Mouse (Mus musculus): ENCODE results near the gene Spryd4.
"Not testable (repeated sequence)": the region's sequence is repeated elsewhere in the genome, so short reads cannot be mapped to it uniquely, and the experiment has no call there.

Gene Spryd4

GRCm38 (mm10) chr10:128188242-128188877 is 23.2 kb downstream of the Spryd4 start:
- DNase-seq (ENCODE audit: low read depth, low spot score) = peak; percentile 88

GRCm38 (mm10) chr10:128187181-128187605 is 24.4 kb downstream of the Spryd4 start:
- peak; percentile 96 for DNase-seq (ENCODE audit: low read depth, low spot score)

GRCm38 (mm10) chr10:128185959-128186358 is 25.6 kb downstream of the Spryd4 start:
- peak; percentile 95 for DNase-seq (ENCODE audit: low read depth, low spot score)

GRCm38 (mm10) chr10:128185277-128185940 is 26.2 kb downstream of the Spryd4 start:
- no peak for DNase-seq (ENCODE audit: low read depth, low spot score)

GRCm38 (mm10) chr10:128184296-128184695 is 27.3 kb downstream of the Spryd4 start:
- DNase-seq (ENCODE audit: low read depth, low spot score) = peak; percentile 65

GRCm38 (mm10) chr10:128179989-128180388 is 31.6 kb downstream of the Spryd4 start, which contains the start of gene Rbms2:
Gene Rbms2 (minus strand): TSS chr10:128180297.
- no peak for DNase-seq (ENCODE audit: low read depth, low spot score)

GRCm38 (mm10) chr10:128177316-128177715 is 34.3 kb downstream of the Spryd4 start:
- DNase-seq (ENCODE audit: low read depth, low spot score) = no peak

GRCm38 (mm10) chr10:128175996-128176755 is 35.4 kb downstream of the Spryd4 start:
- DNase-seq (ENCODE audit: low read depth, low spot score) = peak; percentile 54

- no peak for DNase-seq (ENCODE audit: low read depth, low spot score)
Observed at GRCm38 (mm10) chr10:128175302-128175701, 36.3 kb downstream of the Spryd4 start.

GRCm38 (mm10) chr10:128171348-128171747 is 40.3 kb downstream of the Spryd4 start:
- peak; percentile 68 for DNase-seq (ENCODE audit: low read depth, low spot score)

- no peak for DNase-seq (ENCODE audit: low read depth, low spot score)
Observed at GRCm38 (mm10) chr10:128167091-128167490, 44.5 kb downstream of the Spryd4 start.

- not testable (repeated sequence) for DNase-seq (ENCODE audit: low read depth, low spot score)
Observed at GRCm38 (mm10) chr10:128165726-128166125, 45.9 kb downstream of the Spryd4 start.

Measured in ZHBTc4 (cell line).